Mouse (Mus musculus) cortical plate, adult 2 months (tissue): ENCODE results near the gene Cyp2d26. TPM values are rescaled to one million over a fixed set of nuclear protein-coding genes. Genes with fewer than 3 reads are reported as not detected.

Experiments used
- H3K27ac ChIP-seq: fragments of 200-500 bp; 2 replicates; pipeline ENCODE4 v1.5.1; 2012; ENCODE audit warnings: low read length, control low read depth, inconsistent platforms; ENCODE audit not compliant: insufficient read depth
- H3K4me1 ChIP-seq: fragments of 200-500 bp; 2 replicates; pipeline ENCODE4 v1.6.1; 2011; ENCODE audit warnings: low read length; ENCODE audit not compliant: control insufficient read depth, insufficient read depth
- H3K4me3 ChIP-seq: fragments of 200-500 bp; 2 replicates; pipeline ENCODE4 v1.5.1; 2011; ENCODE audit warnings: mild to moderate bottlenecking, low read length, control low read depth; ENCODE audit not compliant: insufficient read depth
- CTCF ChIP-seq: fragments of 200-500 bp; IDR thresholded peaks from 2 replicates; pipeline ENCODE4 v1.5.1; 2011; ENCODE audit warnings: mild to moderate bottlenecking, control low read depth, low read length; ENCODE audit not compliant: insufficient read depth; ENCODE audit errors: extremely low read depth
- POLR2A ChIP-seq: fragments of 200-500 bp; IDR thresholded peaks from 2 replicates; pipeline ENCODE4 v1.6.1; 2011; ENCODE audit warnings: mild to moderate bottlenecking, low read length, control low read depth; ENCODE audit not compliant: insufficient read depth; ENCODE audit errors: extremely low read depth
- polyA plus RNA-seq: library from polyadenylated mRNA; depleted of rRNA; stranded (reverse); fragments of >200 nt; gene quantifications from 2 replicates; pipeline ENCODE4 v1.2.3, GENCODE M21; 2012; rRNA removed

Gene Cyp2d26
- polyA plus RNA-seq, 1 experiment, result 0.31 TPM

DNA sequence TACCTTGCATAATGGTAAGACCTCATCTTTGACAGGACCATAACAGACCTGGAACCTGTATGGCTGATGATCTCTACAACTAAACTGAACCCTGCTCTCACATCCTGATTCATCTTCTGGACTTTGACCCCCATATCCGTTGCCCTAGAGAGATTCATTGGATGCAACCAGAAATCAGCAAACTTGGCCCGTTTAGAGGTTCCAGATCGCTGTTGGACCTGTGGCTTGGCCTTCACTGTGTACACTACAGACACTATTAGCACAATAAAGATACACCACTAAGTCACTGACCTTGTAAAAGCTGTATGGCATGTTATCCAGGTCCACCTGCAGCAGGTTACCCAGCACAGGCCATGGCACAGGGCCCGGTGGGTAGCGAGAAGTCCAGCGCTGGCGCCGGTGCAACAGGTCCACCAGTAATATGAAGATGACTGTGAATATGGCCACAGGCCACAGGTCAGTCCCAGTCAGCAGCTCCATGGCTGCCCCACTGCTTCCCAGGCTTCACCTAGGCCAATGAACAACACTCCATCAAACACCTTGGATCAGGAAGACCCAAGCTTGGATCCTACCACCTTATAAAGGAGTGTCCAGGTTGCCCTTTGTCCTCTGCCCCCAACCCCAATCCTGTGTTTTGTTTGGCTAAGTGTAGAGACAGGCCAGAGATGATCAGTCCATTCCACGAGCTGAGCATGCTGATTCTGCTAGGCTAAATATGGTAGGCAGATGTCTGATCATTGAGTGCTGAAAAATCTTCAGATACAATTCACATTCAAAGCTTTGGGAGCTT, 30.3 kb downstream of the Cyp2d26 start, which contains the start of gene Cyp2d40:
Gene Cyp2d40, minus strand, starts transcription at position 553 of the 790 bp plus-strand sequence.
- no peak for TF ChIP-seq POLR2A
- no peak for TF ChIP-seq CTCF
- no peaks in the 10 kb centered on the region for H3K4me1 ChIP-seq
- H3K4me3 ChIP-seq, result no peak within 1 kb of the TSS
- H3K27ac ChIP-seq, result no peak within 1 kb of the TSS

DNA sequence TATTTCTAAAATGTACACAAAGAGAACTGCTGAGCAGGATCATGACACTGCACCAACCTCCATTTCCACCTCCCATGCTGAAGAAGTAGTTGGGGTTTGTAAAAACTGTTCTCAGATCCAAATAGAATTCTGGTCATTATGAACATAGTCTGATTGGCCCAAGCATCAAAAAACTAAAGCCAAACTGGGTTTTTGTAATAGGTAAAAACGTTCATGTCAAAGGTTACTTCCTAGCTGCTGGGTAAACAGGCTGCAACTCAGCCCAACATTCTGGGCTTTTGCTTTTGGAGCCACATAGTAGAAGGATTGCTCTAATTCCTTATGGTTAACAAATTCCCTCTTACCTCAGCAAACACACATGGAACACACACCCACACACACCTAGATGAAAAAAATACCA, 46.0 kb downstream of the Cyp2d26 start:
- Histone ChIP-seq H3K27ac (no peak overlapping the region), H3K4me1 (no peaks in the 10 kb centered on the region), H3K4me3 (no peak overlapping the region)
- TF ChIP-seq POLR2A, result no peak
- no peak for TF ChIP-seq CTCF

DNA sequence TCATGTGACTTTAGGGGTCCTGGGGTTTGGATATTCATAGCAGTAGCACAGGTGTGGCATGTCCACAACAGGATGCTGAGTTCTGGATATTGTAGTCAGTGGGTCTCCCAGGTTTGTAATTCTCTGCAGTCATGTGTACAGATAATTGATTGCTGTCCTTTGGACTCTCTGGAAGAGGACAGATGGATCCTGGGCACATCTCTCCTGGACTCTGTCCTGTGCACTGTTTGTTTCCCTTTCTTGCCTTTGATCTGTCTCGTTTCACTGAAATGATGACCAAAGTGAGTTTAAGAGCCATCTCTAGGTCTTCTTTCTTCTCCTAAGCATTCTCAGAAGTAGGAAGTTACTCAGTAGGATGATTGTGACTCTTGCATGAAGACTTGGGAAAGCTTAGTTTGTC, 46.6 kb downstream of the Cyp2d26 start:
- TF ChIP-seq CTCF, result no peak
- TF ChIP-seq POLR2A, result no peak
- no peak overlapping the region for H3K4me3 ChIP-seq
- H3K4me1 ChIP-seq, result no peaks in the 10 kb centered on the region
- no peak overlapping the region for H3K27ac ChIP-seq

Other genes starting within 250 kb of the Cyp2d26 start
- gene Cyp2d12, start 239.2 kb downstream of the Cyp2d26 start, polyA plus RNA-seq, result not detected in 2 replicates
- not detected in 2 replicates for gene Cyp2d34, start 173.3 kb downstream of the Cyp2d26 start, polyA plus RNA-seq
- not detected in 2 replicates for gene Cyp2d40, start 30.1 kb downstream of the Cyp2d26 start, polyA plus RNA-seq
- gene Tcf20, start 193.6 kb upstream of the Cyp2d26 start, polyA plus RNA-seq, result 37.1 and 38.4 TPM in 2 replicates
- 2.1 and 2.6 TPM in 2 replicates for gene Nfam1, start 239.0 kb upstream of the Cyp2d26 start, polyA plus RNA-seq